Mouse (Mus musculus) frontal cortex, adult (tissue): ENCODE measurements around the gene Efl1.
A peak's percentile ranks its signal among the peaks of the same experiment; 100 is the strongest.

Source experiments
- ATAC-seq: cut with Nextera tagmentation; 2 replicates; pipeline ENCODE4 v1.9.2; 2017; ENCODE audit warnings: mild to moderate bottlenecking, moderate library complexity, mixed read lengths; ENCODE audit not compliant: low TSS enrichment

Efl1 gene

DNA sequence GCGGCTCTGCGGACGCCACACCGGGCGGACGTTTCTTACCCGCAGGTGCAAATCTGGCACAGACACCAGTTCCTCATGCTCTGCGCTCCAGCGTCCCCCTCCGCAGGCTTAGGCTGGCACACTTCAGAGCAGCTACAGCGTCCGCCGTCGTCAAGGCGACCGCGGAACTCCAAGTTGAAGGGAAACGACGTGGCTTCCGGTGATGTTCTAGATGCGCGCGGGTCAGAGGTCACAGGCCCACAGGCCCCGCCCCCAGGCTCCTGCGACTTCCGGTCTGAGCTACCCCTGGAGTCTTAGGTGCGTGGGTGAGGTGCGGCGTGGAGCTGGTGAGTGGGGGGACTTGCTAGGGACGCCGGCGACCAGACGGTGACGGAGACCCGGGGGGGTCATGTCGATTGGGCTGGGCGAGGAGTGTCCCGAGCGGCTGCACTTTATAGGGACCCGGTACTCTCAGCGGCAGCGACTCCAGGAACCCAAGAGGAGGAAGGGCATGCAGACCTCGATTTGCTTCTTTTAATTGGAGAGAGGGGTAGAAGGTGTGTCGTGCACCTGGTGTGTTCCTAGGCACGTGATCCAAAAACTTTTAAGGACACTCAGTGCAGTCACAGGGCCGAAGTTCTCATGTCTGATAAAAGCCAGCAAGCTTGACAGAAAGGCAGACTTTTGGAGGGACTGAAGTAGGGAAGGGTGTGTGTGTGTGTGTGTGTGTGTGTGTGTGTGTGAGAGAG lies at the start of gene Efl1, which contains the start of gene Saxo2:
Gene Efl1, plus strand, starts transcription at position 262 of the 728 bp plus-strand sequence.
Gene Saxo2, minus strand, starts transcription at position 176 of the 728 bp plus-strand sequence.
- peak; percentile 99 for ATAC-seq

DNA sequence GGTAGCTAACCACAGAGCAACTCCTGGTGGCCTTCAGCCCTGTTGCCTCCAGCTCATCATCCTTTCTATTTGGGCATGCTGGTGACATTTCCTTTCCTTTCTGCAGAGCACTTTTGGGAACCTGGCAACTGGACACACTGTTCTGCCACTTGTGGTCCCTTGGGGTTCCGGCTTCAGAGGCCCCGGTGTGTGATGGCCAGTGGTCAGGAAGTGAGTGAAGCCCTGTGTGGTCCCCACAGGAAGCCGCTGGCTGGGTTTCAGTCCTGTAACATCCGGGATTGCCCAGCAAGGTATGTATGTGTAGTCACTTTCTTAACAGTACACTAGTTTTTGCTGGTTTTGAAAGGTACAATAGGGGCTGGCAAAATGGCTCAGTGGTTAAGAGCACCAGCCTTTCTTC lies 46.4 kb upstream of the Efl1 start:
- ATAC-seq = no peak

- no peak for ATAC-seq
Observed at GRCm38 (mm10) chr7:82605425-82605824, 43.0 kb upstream of the Efl1 start.

DNA sequence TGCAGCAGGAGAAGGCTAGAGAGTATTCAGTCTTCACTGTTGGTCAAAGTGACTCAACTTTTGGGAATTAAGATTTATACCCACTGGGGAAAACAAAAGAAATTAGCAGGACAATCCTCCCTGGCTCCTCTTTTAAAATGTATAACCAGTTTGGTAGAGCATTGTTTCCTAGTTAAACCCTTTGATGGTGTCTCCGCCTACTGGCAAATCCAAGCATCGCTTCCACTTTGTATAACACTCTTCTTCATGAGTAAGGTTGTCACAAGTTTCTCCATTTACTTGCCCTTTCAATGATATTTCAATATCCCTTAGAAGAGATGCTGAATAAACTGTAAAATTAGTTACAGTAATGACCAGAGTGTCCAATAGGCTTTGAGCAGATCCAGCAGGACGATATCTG lies 38.8 kb upstream of the Efl1 start:
- ATAC-seq = no peak

GRCm38 (mm10) chr7:82625342-82625741 lies 23.1 kb upstream of the Efl1 start:
- ATAC-seq = no peak

- no peak for ATAC-seq
Observed at GRCm38 (mm10) chr7:82647183-82647582, 1.2 kb upstream of the Efl1 start.

- ATAC-seq = no peak
Observed at GRCm38 (mm10) chr7:82647909-82648308, 505 bp upstream of the Efl1 start.

DNA sequence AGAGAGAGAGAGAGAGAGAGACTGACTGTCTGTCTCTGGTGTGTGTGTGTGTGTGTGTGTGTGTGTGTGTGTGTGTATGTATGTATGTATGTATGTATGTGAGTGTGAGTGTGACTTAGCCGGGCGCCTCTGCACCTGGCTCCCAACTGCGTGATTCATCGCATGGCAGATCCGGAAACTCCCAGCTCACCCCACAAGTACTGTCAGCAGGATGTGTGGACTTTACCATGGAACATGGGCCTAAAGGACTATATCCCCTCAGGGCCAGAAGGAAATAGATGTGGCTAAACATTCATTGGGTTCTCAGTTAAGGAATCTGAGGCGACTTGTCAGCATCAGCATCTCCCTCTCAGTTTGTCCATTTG lies 649 bp downstream of the Efl1 start:
- ATAC-seq = peak; percentile 52; the same call in 1 of the 2 replicates

DNA sequence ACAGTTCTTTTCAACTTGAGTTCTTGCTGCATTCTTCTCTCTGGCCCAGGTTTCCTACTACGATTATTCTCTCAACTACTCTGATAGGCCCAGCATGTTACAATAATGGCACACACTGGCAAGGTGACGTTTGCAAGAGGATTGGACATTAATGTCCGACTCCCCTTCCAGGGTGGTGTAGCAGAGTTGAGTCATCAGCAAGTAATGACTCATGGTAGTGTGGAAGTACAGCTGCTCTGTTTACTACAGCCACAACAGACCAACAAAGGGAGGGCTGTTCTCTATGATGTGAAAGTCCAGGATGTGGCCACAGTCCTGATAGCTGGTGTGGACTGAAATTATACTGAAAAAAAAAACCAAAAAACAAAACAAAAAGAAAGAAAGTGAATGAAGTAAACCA lies 16.2 kb downstream of the Efl1 start:
- ATAC-seq = no peak; the same call in 1 of the 2 replicates

GRCm38 (mm10) chr7:82676001-82676400 lies 27.6 kb downstream of the Efl1 start:
- no peak for ATAC-seq

DNA sequence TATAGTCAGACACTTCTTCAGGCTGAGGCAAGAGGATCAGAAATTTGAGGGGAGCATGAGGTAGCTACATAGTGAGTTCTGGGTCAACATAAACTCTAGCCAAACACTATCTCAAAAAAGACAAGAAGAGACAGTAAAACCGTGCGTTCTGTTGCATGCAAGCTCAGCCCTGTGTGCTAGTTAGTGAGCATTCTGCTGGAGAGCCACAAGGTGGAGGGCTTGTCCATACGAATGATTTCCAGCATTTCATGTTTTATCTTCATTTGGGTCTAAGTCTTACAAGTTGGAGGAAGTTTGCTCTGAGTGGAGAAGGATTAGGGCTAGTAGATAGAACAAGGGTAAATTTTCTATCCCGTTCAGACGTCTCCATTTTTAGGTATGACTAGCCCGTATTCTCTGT lies 28.4 kb downstream of the Efl1 start:
- ATAC-seq = peak; percentile 73; the same call in 1 of the 2 replicates

- no peak for ATAC-seq
Observed at GRCm38 (mm10) chr7:82679901-82680300, 31.5 kb downstream of the Efl1 start.

DNA sequence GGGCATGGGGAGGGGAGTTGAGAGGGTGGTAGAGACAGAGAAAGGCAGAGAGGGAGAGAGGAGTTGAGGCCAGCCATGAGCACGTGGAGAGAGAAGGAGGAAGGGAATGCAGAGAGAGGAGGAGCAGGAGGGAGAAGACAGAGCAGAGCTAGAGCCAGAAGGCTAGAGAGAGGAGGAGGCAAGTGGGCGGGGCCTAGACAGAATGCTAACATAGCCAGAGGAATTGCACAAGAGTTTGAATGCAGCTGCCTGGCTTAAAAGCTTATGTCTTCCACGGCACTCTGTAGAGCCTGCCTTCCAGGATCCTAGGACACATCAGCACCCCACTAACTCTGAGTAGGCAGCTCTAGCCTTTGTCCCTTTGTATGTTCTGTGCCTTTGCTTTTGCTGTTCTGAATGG lies 40.3 kb downstream of the Efl1 start:
- peak; percentile 86 for ATAC-seq

GRCm38 (mm10) chr7:82691021-82691738 lies 42.8 kb downstream of the Efl1 start:
- ATAC-seq = no peak

GRCm38 (mm10) chr7:82697668-82698067 lies 49.3 kb downstream of the Efl1 start:
- no peak for ATAC-seq

DNA sequence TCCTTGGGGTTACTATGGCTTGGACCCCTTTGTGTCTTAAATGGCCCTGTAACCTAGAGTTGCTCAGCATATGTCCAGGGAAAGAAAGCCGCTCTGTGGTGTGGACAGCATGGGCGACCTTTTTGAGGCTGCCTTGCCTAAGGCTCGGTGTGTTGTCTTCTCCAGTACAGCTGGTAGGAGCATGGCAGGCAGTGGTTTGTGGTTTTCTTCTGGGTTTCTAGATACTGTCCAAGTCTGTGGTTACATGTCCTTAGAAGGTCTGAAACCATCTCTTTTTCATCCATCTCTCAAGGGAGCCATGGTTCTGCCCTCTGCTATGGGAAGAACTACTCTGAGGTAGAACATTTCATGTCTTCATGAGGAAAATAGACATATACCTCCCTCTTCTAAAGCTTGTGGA lies 50.6 kb downstream of the Efl1 start:
- ATAC-seq = no peak

GRCm38 (mm10) chr7:82702384-82703343 lies 54.2 kb downstream of the Efl1 start:
- ATAC-seq = no peak

GRCm38 (mm10) chr7:82709172-82709571 lies 60.8 kb downstream of the Efl1 start:
- ATAC-seq = no peak

- peak; percentile 81 for ATAC-seq
Observed at GRCm38 (mm10) chr7:82715210-82715911, 66.9 kb downstream of the Efl1 start.

DNA sequence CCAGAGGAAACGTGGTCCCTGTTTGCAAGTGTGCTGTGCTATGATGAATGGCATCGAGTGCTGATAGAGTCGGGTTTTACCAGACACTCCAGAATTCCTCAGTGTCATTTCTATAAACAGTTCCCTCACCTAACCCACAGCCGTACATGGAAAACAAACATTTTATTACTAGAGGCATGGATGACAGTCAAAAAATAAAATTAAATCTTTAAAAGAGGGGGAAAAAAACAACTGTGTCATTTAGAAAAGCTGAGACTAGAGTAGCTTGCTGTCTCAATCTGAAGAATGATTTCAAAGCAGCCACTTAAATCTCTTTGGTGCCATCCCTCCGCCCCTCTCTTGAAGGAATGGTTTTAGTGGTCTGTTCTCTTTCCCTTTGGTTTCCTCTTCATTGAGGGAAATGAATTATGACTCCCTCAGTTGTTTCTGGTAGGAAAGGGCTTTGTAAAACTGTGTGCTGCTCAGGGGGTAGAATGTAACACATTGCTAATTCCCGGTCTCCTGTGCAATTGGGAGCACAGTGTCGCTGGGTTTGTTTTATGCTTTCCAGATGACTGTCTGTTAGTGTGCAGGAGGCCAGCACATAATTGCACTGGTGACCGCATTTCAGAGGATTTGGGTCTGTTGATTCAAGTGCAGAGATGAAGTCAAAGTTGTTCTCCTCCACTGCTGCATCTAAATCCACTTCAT lies 67.6 kb downstream of the Efl1 start:
- ATAC-seq = no peak

DNA sequence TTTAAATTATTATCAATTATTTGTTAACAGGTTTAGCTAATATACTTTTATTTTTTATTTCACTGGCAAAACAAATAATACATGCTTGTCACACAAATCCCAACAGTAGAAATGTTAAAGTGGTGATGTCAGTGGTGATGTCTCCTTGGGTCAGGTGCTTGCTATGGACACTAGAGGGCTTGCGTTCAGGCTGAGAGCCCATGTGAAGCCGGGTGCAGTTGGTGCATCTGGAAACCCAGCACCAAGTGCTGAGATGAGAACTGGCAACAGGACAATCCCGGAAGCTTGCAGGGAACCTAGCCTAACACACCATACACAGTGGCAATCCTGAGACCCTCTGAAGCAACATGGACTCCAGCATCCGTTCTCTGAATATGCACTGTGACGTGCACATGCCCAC lies 70.9 kb downstream of the Efl1 start:
- ATAC-seq = no peak
